Mouse (Mus musculus) embryonic fibroblast, embryonic 13.5 days (primary cell): ENCODE data around the gene Col26a1.

Experiments used
- CTCF ChIP-seq: IDR thresholded peaks from 2 replicates; pipeline ENCODE4 v1.5.1; 2011; ENCODE audit warnings: mild to moderate bottlenecking, control low read depth, low read length, moderate library complexity, borderline replicate concordance; ENCODE audit not compliant: insufficient read depth
- POLR2A ChIP-seq: IDR thresholded peaks from 2 replicates; pipeline ENCODE4 v1.6.1; 2011; ENCODE audit warnings: low read depth, mild to moderate bottlenecking, control low read depth, low read length, moderate library complexity

- TF ChIP-seq CTCF = no peak
- TF ChIP-seq POLR2A = no peak
Measured at GRCm38 (mm10) chr5:136696516-136696915, 186.5 kb downstream of the Col26a1 start.
